Mouse (Mus musculus) spleen, adult 2 months (tissue): ENCODE data around the gene Ptdss2.

Experiments used
- CTCF ChIP-seq: fragments of 200-500 bp; IDR thresholded peaks from 2 replicates; pipeline ENCODE4 v1.5.1; 2011; ENCODE audit warnings: mild to moderate bottlenecking, inconsistent platforms; ENCODE audit not compliant: insufficient read depth, insufficient read length, insufficient replicate concordance; ENCODE audit errors: extremely low read depth
- POLR2A ChIP-seq: fragments of 200-500 bp; IDR thresholded peaks from 2 replicates; pipeline ENCODE4 v1.6.1; 2011; ENCODE audit warnings: low read depth, low read length, inconsistent platforms

DNA sequence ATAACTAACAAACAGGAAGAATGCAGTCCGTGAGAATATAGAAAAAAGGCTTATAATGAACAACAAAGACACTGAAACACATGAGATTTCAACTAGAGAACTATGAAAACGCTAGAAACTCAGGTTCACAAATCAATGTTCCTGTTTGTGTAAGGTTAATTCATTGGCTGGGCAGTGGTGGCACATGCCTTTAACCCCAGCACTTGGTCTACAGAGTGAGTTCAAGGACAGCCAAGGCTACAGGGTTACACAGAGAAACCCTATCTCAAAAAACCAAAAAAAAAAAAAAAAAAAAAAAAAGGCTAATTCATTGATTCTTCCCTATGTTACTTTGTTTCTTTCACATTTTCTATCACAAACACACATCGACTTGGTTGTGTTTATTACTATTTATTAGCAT, 1.6 kb upstream of the Ptdss2 start:
- TF ChIP-seq CTCF (no peak), POLR2A (no peak)
